Mouse (Mus musculus) heart, adult 11 months (tissue): ENCODE measurements around the gene Kirrel3.

Source experiments
- DNase-seq: peaks from one replicate; pipeline ENCODE4 v3.0.0; 2022

Gene Kirrel3

GRCm38 (mm10) chr9:34703547-34704300, 218.0 kb downstream of the Kirrel3 start:
- DNase-seq = no peak

DNA sequence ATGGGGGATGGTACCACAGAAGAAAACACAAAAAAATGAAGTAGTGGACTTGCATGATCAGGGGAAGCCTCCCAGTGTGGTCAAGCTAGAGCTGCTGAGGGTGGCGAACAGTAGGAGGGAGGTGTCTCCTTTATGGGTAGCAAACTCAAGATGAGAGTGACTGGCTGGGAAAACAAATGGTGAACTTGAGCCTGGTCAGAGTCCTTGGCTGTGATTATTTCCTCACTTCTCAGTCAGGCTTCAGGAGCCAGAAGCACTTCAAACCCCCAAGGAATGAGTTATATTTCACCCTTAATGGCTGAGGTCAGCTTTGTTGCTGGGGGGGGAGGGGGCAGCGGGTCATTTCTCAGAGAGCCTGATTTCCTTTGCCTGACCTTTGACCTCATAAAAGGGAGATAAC, 218.7 kb downstream of the Kirrel3 start:
- DNase-seq = no peak

DNA sequence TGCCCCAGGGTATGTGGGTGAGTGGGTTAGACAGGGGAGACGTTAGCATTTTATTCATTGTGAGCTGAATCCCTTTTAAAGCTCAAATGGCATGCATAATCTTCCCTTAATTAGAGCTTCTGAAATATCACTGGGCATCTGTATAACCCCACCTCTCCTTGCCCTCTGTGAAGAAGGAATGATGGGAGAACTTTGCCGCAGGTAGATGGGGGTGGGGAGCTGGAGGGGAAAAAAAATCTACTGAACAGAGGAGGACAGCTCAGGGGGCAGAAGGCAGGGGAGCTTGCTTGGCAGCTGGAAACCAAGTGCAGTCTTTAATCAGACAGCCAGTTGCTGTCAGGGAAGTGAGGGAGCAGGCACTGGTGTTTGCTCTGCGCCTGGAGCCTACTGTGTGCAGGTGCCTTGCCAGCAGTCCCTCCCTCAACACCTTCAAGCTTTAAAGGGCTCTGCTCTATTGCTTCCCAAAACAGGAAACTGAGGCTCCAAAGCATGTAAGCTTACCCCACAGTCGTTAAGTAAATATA, 220.7 kb downstream of the Kirrel3 start:
- DNase-seq = no peak

DNA sequence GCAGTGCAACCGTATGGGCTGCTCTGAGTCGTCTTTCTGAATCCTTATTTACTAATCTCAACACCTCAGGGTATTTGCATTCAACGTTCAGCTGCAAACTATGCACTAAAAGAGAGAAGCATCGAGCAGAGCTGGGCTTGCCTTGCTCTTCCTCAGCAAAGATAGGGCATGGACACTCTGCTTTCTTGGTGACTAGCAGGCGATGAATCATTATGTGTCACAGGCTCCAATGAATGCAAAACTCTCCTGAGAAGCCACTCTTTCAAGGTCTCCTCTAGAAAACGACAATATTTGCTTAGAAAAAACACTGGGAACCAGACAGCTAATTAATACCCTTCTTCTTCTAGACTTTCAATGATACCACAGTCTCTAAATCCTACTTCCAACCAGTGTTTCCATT, 223.0 kb downstream of the Kirrel3 start:
- DNase-seq = no peak

- DNase-seq = no peak
Measured at GRCm38 (mm10) chr9:34711996-34712395, 226.3 kb downstream of the Kirrel3 start.

- DNase-seq = no peak
Measured at GRCm38 (mm10) chr9:34712996-34713395, 227.3 kb downstream of the Kirrel3 start.

- DNase-seq = no peak
Measured at GRCm38 (mm10) chr9:34713462-34713926, 227.8 kb downstream of the Kirrel3 start.

DNA sequence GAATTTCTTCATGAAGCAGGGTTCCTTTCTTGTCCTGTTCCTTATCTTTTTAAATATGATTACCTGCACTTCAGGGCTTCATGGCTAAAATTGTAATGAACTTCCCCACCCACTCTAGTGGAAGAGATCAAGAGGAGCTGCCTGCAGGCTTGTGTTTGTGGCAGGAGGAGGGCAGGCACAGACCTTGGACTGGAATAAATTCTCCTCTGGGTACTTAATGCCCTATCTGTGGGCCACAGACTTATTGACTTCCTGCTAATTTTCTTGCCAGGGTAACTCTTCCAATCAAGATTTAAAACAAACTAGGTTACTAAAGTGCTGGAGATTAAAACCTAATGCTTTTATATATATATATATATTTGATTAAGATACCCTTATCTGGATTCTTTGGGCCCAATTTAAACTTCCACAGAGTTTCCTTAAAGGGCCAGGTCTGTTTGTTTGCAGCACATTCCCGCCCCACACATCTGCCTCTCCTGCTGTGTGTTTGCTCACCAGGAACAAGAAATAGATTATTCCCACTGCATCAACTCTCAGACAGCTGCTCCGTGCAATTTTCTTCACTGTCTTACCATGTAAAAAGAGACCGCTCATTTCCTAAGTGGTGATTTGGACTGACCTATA, 229.4 kb downstream of the Kirrel3 start:
- no peak for DNase-seq

- no peak for DNase-seq
Measured at GRCm38 (mm10) chr9:34716476-34716875, 230.8 kb downstream of the Kirrel3 start.

GRCm38 (mm10) chr9:34721478-34722197, 235.9 kb downstream of the Kirrel3 start:
- no peak for DNase-seq

DNA sequence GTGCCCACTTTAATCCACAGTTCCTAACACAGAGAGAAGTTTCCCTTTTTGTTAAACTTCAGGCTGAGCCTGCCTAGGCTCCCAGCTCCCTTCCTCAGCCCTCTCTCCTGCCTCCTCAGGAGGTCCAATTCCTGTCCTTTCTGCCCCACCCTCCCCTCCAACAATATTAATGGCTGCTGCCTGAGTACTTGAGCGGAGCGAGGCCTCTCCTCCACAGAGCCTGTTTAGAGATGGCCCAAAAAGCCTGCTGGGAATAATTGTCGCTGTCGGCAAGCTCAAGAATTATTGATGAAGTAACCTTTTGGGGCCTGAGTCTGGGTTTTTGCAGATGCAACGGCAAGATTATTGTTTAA, 236.5 kb downstream of the Kirrel3 start:
- no peak for DNase-seq

- DNase-seq = no peak
Measured at GRCm38 (mm10) chr9:34732507-34732906, 246.8 kb downstream of the Kirrel3 start.

GRCm38 (mm10) chr9:34733579-34733978, 247.9 kb downstream of the Kirrel3 start:
- no peak for DNase-seq

DNA sequence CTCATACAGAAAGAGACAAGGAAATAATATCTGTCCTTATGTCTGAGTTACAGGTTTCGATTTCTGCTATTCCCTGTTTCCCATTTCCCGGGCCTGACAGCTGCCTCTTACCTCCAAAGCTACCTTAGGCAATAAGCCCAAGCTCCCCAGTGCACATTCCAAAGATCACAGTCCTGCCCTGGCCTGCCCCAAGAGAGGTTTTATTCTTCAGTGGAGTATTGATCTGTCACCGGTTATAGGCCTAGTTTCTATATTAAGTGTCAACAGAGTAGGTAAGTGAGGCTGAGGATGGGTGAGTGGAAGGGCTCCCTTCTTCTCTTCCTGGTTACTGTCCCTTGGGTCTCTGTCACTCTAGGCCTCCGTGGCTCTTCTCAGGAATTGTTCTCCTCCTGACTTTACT, 249.3 kb downstream of the Kirrel3 start:
- DNase-seq = peak; percentile 52

GRCm38 (mm10) chr9:34739431-34739830, 253.7 kb downstream of the Kirrel3 start:
- DNase-seq = no peak

- DNase-seq = no peak
Measured at GRCm38 (mm10) chr9:34740814-34741213, 255.1 kb downstream of the Kirrel3 start.

GRCm38 (mm10) chr9:34748003-34748402, 262.3 kb downstream of the Kirrel3 start:
- no peak for DNase-seq

GRCm38 (mm10) chr9:34749161-34749560, 263.5 kb downstream of the Kirrel3 start:
- no peak for DNase-seq

- DNase-seq = no peak
Measured at GRCm38 (mm10) chr9:34749877-34750276, 264.2 kb downstream of the Kirrel3 start.

GRCm38 (mm10) chr9:34750887-34751286, 265.2 kb downstream of the Kirrel3 start:
- DNase-seq = no peak

DNA sequence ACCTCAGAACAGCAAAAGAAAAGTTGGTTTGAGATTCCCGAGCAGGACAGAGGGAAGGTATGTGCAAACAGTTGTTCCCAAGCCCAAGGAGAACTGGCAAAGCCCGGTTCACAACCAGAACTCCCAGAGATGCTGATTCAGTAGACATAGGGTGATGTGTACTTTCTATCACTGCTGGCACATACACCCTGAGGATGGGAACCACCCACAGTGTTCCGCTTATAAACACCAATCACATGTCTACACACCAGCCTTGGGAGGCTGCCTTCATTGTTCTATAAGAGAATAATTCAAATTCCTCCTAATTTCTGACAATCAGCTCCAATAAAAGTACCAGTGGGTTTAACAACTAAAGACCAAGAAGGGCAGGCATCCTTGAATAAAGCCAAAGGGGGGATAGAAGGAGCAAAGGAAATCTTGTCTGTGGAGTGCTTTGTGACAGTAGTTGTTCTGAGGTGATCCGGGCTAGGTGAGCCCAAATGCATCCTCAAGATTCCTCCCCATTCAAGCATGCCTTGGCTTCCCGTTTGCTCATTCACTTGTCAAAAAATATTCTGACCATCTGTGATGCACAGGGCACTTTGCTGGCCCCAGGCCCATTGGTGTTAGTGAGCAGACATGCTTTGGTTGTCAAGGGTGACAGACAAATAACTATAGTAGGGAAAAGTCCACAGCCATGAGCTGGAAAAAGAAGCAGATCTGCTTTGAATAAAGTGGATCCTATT, 266.5 kb downstream of the Kirrel3 start:
- DNase-seq = no peak

- DNase-seq = no peak
Measured at GRCm38 (mm10) chr9:34752801-34753170, 267.1 kb downstream of the Kirrel3 start.

DNA sequence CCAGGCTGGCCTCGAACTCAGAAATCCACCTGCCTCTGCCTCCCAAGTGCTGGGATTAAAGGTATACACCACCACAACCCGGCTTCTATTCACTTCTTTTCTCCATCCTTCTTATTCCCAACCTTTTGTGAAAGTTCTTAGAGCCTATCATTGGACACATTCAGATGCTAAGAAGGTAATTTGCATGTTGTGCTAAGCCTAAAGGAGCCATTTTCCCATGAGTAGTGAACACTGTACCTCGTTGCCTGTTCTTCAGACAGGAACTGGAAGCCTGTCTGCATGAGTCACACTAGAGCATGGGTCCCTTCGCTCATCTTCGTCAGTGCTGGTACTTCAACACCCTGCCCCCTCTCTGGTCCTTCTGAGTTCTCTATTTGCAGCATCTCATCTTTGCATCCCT, 268.2 kb downstream of the Kirrel3 start:
- DNase-seq = no peak
